Comparison of ENCODE assay signal across 9 mouse cellular contexts in the genomic region with DNA sequence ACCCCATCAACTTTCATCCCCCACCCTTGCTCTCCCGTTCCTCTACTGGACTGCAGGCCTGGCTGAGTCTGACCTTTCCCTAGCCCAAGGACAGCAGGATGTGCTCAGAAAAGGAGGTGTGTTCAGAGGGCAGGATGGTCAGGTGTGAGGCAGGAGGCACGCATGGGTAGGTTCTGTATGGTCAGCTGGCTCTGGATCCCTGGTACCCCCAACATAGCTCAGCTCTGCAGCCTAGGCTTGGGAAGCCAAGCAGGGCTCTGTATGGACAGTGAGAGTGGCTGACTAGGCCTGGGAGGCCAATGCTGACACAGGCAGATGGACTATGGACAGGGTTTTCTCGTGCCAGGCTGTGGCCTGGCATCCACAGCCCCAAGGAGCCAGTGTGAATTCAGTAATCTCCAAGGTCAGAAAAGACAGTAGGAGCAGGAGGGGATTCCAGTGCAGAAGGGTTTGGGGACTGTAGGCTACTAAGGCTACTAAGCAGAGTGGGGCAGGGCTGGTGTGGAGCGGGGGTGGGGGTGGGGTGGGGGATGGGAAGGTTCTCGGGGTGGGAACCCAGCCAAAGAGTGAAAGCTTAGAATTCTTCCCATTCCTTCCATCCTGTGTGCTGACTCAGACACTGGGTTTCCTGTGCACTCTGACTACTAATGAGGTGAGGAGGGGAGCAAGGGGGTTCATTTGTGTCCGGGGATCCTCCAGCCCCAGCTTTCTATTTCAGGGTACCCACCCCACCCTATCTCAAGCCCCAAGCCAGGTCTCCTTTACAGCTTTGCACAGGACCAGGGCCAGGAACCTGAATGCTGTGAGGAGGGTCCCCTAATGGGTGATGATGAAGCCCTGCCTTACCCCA. TPM values are rescaled to one million over a fixed set of nuclear protein-coding genes. Genes with fewer than 3 reads are reported as not detected.
DNase-seq lines count a peak whose midpoint lies in the region; ATAC-seq and TF ChIP-seq lines count a peak whose summit lies in the region.
"Had no signal": no experiment of that assay in that cellular context is flagged by ENCODE, and none has a peak within 500 bp of the region (broad histone marks: within the 10 kb centered on the region; RNA-seq: fewer than 3 reads in every experiment).

No protein-coding gene starts in this region.

- DNase-seq in adrenal gland, postnatal 14 days = peak; percentile 38
- no peak for DNase-seq in adrenal gland, postnatal 4 days (ENCODE audit: low spot score in 2 of 2)
- DNase-seq in lung, adult 18-20 months = no peak
- DNase-seq in left cerebral cortex, postnatal 36 days (ENCODE audit: low spot score in 2 of 2) = no peak
- DNase-seq: B cell, adult 2 months had no signal

- H3K4me2 ChIP-seq in lung, embryonic 16.5 days (ENCODE audit: low read depth, low read length) = no peak overlapping the region
- H3K4me2 ChIP-seq in hindbrain, embryonic 13.5 days = no peak overlapping the region

- peaks cover 52% of the 10 kb centered on the region for H3K4me1 ChIP-seq in lung, embryonic 16.5 days (replicated peaks; ENCODE audit: control insufficient read depth, insufficient read depth, low read length)
- H3K4me1 ChIP-seq in hindbrain, embryonic 13.5 days (replicated peaks) = peaks cover 22% of the 10 kb centered on the region
- peaks cover 63% of the 10 kb centered on the region for H3K4me1 ChIP-seq in small intestine, adult 2 months (ENCODE audit: control insufficient read depth, insufficient read depth, insufficient read length, low read length)

- peak; percentile 6; the same call in 1 of the 2 replicates for ATAC-seq in lung, embryonic 16.5 days (ENCODE audit: low read depth)
- ATAC-seq in hindbrain, embryonic 13.5 days (ENCODE audit: low FRiP score) = no peak
- ATAC-seq in CD4-positive, CD25-positive, alpha-beta regulatory T cell, adult 4 months = no peak

- H3K27ac ChIP-seq in lung, embryonic 16.5 days (ENCODE audit: low read length) = peak overlapping the region; percentile 47
- H3K27ac ChIP-seq in hindbrain, embryonic 13.5 days = no peak overlapping the region
- peak overlapping the region; percentile 81 for H3K27ac ChIP-seq in small intestine, adult 2 months (ENCODE audit: insufficient read depth, low read depth, low read length)

- H3K36me3 ChIP-seq in lung, embryonic 16.5 days (ENCODE audit: control insufficient read depth, insufficient read depth, low read length) = no peaks in the 10 kb centered on the region
- H3K36me3 ChIP-seq in hindbrain, embryonic 13.5 days = no peaks in the 10 kb centered on the region
- H3K36me3 ChIP-seq in small intestine, adult 2 months (ENCODE audit: control insufficient read depth, insufficient read depth, low read length) = no peaks in the 10 kb centered on the region

- WGBS in lung, embryonic 16.5 days = 28% methylated on average over 6 of the region's 6 CpGs
- WGBS in hindbrain, embryonic 13.5 days = 55% methylated on average over 6 of the region's 6 CpGs
- WGBS in small intestine, adult 2 months = 49% methylated on average over 6 of the region's 6 CpGs

- no peak for TF ChIP-seq CTCF in small intestine, adult 2 months (IDR thresholded peaks at IDR 0.05; ENCODE audit: extremely low read depth, insufficient read length, insufficient replicate concordance, low read depth, low read length)

- no peak for TF ChIP-seq POLR2A in small intestine, adult 2 months (IDR thresholded peaks at IDR 0.05; ENCODE audit: low read depth, low read length)

- no peak overlapping the region for H3K4me3 ChIP-seq in lung, embryonic 16.5 days (ENCODE audit: low read length)
- H3K4me3 ChIP-seq in hindbrain, embryonic 13.5 days = no peak overlapping the region
- no peak overlapping the region for H3K4me3 ChIP-seq in small intestine, adult 2 months (ENCODE audit: low read depth, low read length)

- H3K27me3 ChIP-seq in lung, embryonic 16.5 days (ENCODE audit: control insufficient read depth, insufficient read depth, low read depth, low read length) = no peaks in the 10 kb centered on the region
- H3K27me3 ChIP-seq in hindbrain, embryonic 13.5 days = no peaks in the 10 kb centered on the region
- H3K27me3 ChIP-seq in small intestine, adult 2 months (ENCODE audit: control insufficient read depth, insufficient read depth, low read length) = no peaks in the 10 kb centered on the region

- 0 out of 2 replicates have a peak overlapping the region, but pooled peaks have one; percentile 18 for H3K9ac ChIP-seq in lung, embryonic 16.5 days (ENCODE audit: low read length)
- 0 out of 2 replicates have a peak overlapping the region, but pooled peaks have one; percentile 24 for H3K9ac ChIP-seq in hindbrain, embryonic 13.5 days

- H3K9me3 ChIP-seq in lung, embryonic 16.5 days (ENCODE audit: control insufficient read depth, low read length) = no peaks in the 10 kb centered on the region
- no peaks in the 10 kb centered on the region for H3K9me3 ChIP-seq in hindbrain, embryonic 13.5 days

- intact Hi-C loops in left cerebral cortex, postnatal 36 days (cut with DNase I) = no loop called here

RNA-seq across cellular contexts. Expression of a gene that starts 7.6 kb away (rescaled TPM):
- total RNA-seq in adrenal gland, postnatal 14 days (2021) = 70.9 and 76.5 TPM in 2 replicates
- total RNA-seq in adrenal gland, postnatal 4 days (2021) = 10 to 100 TPM; 45.9 to 48.8 TPM
- polyA plus RNA-seq in lung, embryonic 16.5 days (2015; fragmentation: Nextera tagmentation; extraction: Ambion mirVana) = 64.1 and 68.0 TPM in 2 replicates
- polyA plus RNA-seq in hindbrain, embryonic 13.5 days (2015; fragmentation: Nextera tagmentation; extraction: Ambion mirVana) = 45.6 and 47.2 TPM in 2 replicates
- 38.3 and 60.3 TPM in 2 replicates for polyA plus RNA-seq in small intestine, adult 2 months (2012; rRNA removed)
- 1 to 10 TPM; 1.5 to 4.3 TPM for polyA plus RNA-seq in CD4-positive, CD25-positive, alpha-beta regulatory T cell, adult 4 months (2017; shearing (Covaris generic))
- 10 to 100 TPM; 35.0 to 51.0 TPM for total RNA-seq in left cerebral cortex, postnatal 36 days (2021)

RNA-seq across cellular contexts. Expression of a gene that starts 34.9 kb away (rescaled TPM):
- 33.0 and 35.0 TPM in 2 replicates for total RNA-seq in adrenal gland, postnatal 14 days (2021)
- 10 to 100 TPM; 28.0 to 36.1 TPM for total RNA-seq in adrenal gland, postnatal 4 days (2021)
- 99.5 and 110 TPM in 2 replicates for polyA plus RNA-seq in lung, embryonic 16.5 days (2015; fragmentation: Nextera tagmentation; extraction: Ambion mirVana)
- 57.1 and 60.0 TPM in 2 replicates for polyA plus RNA-seq in hindbrain, embryonic 13.5 days (2015; fragmentation: Nextera tagmentation; extraction: Ambion mirVana)
- 55.7 and 59.1 TPM in 2 replicates for polyA plus RNA-seq in small intestine, adult 2 months (2012; rRNA removed)
- 10 to 100 TPM; 24.7 to 25.1 TPM for polyA plus RNA-seq in CD4-positive, CD25-positive, alpha-beta regulatory T cell, adult 4 months (2017; shearing (Covaris generic))
- total RNA-seq in left cerebral cortex, postnatal 36 days (2021) = 10 to 100 TPM; 17.5 to 26.0 TPM

RNA-seq across cellular contexts. Expression of a gene that starts 35.2 kb away (rescaled TPM):
- 14.3 and 14.8 TPM in 2 replicates for total RNA-seq in adrenal gland, postnatal 14 days (2021)
- 10 to 100 TPM; 15.8 to 16.6 TPM for total RNA-seq in adrenal gland, postnatal 4 days (2021)
- 13.5 and 14.4 TPM in 2 replicates for polyA plus RNA-seq in lung, embryonic 16.5 days (2015; fragmentation: Nextera tagmentation; extraction: Ambion mirVana)
- polyA plus RNA-seq in hindbrain, embryonic 13.5 days (2015; fragmentation: Nextera tagmentation; extraction: Ambion mirVana) = 8.1 and 8.7 TPM in 2 replicates
- polyA plus RNA-seq in small intestine, adult 2 months (2012; rRNA removed) = 14.5 and 16.4 TPM in 2 replicates
- 10 to 100 TPM; 17.1 to 23.5 TPM for polyA plus RNA-seq in CD4-positive, CD25-positive, alpha-beta regulatory T cell, adult 4 months (2017; shearing (Covaris generic))
- total RNA-seq in left cerebral cortex, postnatal 36 days (2021) = 10 to 100 TPM; 12.8 to 15.7 TPM
